Mouse (Mus musculus) activated CD4-positive, CD25-positive, alpha-beta regulatory T cell (primary cell): ENCODE results near the gene Myl6. TPM values are rescaled to one million over a fixed set of nuclear protein-coding genes. Genes with fewer than 3 reads are reported as not detected.

ENCODE experiments used
- polyA plus RNA-seq, 2 experiments: library from polyadenylated mRNA; unstranded; fragments of 100-300 nt; shearing (Covaris generic); gene quantifications; one replicate each; pipeline ENCODE4 v1.2.1; 2017

Myl6 gene
- polyA plus RNA-seq, result 1,000 to 10,000 TPM; 1,605 to 1,940 TPM

GRCm38 (mm10) chr10:128493695-128494666, at the start of gene Myl6:
Myl6 (minus strand) TSS chr10:128494145.

GRCm38 (mm10) chr10:128525671-128526308, 31.8 kb upstream of the Myl6 start, which contains the start of gene Esyt1:
Esyt1 (minus strand) TSS chr10:128525871.

GRCm38 (mm10) chr10:128498590-128498989, 4.6 kb upstream of the Myl6 start, which contains the start of gene Myl6b:
Myl6b (minus strand) TSS chr10:128498685.

GRCm38 (mm10) chr10:128458719-128459408, 35.1 kb downstream of the Myl6 start, which contains the start of gene Smarcc2:
Smarcc2 (plus strand) TSS chr10:128459248.

Other genes with a start within 250 kb of the Myl6 start
- gene Apon, start 240.0 kb downstream of the Myl6 start, polyA plus RNA-seq, result under 1 TPM in 1 of 2 experiments, not detected in 1; 0.14 TPM
- gene Apof, start 225.5 kb downstream of the Myl6 start, polyA plus RNA-seq, result not detected
- 10 to 100 TPM; 57.7 to 94.2 TPM for gene Stat2, start 223.6 kb downstream of the Myl6 start, polyA plus RNA-seq
- under 1 TPM in 1 of 2 experiments, not detected in 1; 0.14 TPM for gene Il23a, start 195.4 kb downstream of the Myl6 start, polyA plus RNA-seq
- gene Pan2, start 190.8 kb downstream of the Myl6 start, polyA plus RNA-seq, result 10 to 100 TPM; 32.7 to 39.5 TPM
- gene Cnpy2, start 171.7 kb downstream of the Myl6 start, polyA plus RNA-seq, result 100 to 1,000 TPM in 1 of 2 experiments, 10 to 100 TPM in 1; 96.0 to 137 TPM
- gene Cs, start 156.4 kb downstream of the Myl6 start, polyA plus RNA-seq, result 100 to 1,000 TPM; 162 to 168 TPM
- 10 to 100 TPM; 34.4 to 35.4 TPM for gene Coq10a, start 125.1 kb downstream of the Myl6 start, polyA plus RNA-seq
- 1 to 10 TPM; 8.2 to 9.5 TPM for gene Ankrd52, start 117.0 kb downstream of the Myl6 start, polyA plus RNA-seq
- under 1 TPM; 0.24 to 0.72 TPM for gene Slc39a5, start 92.9 kb downstream of the Myl6 start, polyA plus RNA-seq
- gene Nabp2, start 82.7 kb downstream of the Myl6 start, polyA plus RNA-seq, result 100 to 1,000 TPM; 109 to 121 TPM
- 10 to 100 TPM; 28.9 to 37.8 TPM for gene Rnf41, start 82.5 kb downstream of the Myl6 start, polyA plus RNA-seq
- gene Smarcc2, start 34.9 kb downstream of the Myl6 start, polyA plus RNA-seq, result 100 to 1,000 TPM in 1 of 2 experiments, 10 to 100 TPM in 1; 97.3 to 105 TPM
- gene Myl6b, start 4.5 kb upstream of the Myl6 start, polyA plus RNA-seq, result 1 to 10 TPM; 2.8 to 4.1 TPM
- gene Esyt1, start 31.7 kb upstream of the Myl6 start, polyA plus RNA-seq, result 100 to 1,000 TPM; 152 to 259 TPM
- 10 to 100 TPM; 14.8 to 21.0 TPM for gene Zc3h10, start 53.6 kb upstream of the Myl6 start, polyA plus RNA-seq
- 1,000 to 10,000 TPM; 2,295 to 3,397 TPM for gene Rpl41, start 55.2 kb upstream of the Myl6 start, polyA plus RNA-seq
- 10 to 100 TPM; 32.7 to 42.9 TPM for gene Pa2g4, start 71.8 kb upstream of the Myl6 start, polyA plus RNA-seq
- gene Erbb3, start 95.5 kb upstream of the Myl6 start, polyA plus RNA-seq, result 10 to 100 TPM in 1 of 2 experiments, 1 to 10 TPM in 1; 2.0 to 15.0 TPM
- 1,000 to 10,000 TPM in 1 of 2 experiments, 100 to 1,000 TPM in 1; 586 to 1,014 TPM for gene Rps26, start 132.6 kb upstream of the Myl6 start, polyA plus RNA-seq
- 10 to 100 TPM; 77.6 to 81.2 TPM for gene Ikzf4, start 151.8 kb upstream of the Myl6 start, polyA plus RNA-seq
- 10 to 100 TPM; 45.6 to 47.3 TPM for gene Suox, start 179.9 kb upstream of the Myl6 start, polyA plus RNA-seq
- 10 to 100 TPM; 36.9 to 40.5 TPM for gene Rab5b, start 202.1 kb upstream of the Myl6 start, polyA plus RNA-seq
- 1 to 10 TPM; 3.4 to 6.2 TPM for gene Pmel, start 210.1 kb upstream of the Myl6 start, polyA plus RNA-seq
- 10 to 100 TPM; 42.5 to 47.5 TPM for gene Cdk2, start 210.9 kb upstream of the Myl6 start, polyA plus RNA-seq